Mouse (Mus musculus) heart, postnatal 4 days (tissue): ENCODE measurements at regions not wholly inside any gene's neighbourhood (a gene's known extent, or its start where the extent isn't known, plus 50 kb on each side); places are given as distances from the start of the nearest gene placed in this dataset.

Source experiments
- DNase-seq: peaks from one replicate; pipeline ENCODE4 v3.0.0; 2021

GRCm38 (mm10) chr4:148384251-148385230 lies 60.0 kb downstream of the Ubiad1 start:
- no peak for DNase-seq

GRCm38 (mm10) chr4:148380562-148380961 lies 64.0 kb downstream of the Ubiad1 start:
- DNase-seq, result no peak

- DNase-seq, result no peak
Measured at GRCm38 (mm10) chr4:148378491-148378890, 66.1 kb downstream of the Ubiad1 start.

DNA sequence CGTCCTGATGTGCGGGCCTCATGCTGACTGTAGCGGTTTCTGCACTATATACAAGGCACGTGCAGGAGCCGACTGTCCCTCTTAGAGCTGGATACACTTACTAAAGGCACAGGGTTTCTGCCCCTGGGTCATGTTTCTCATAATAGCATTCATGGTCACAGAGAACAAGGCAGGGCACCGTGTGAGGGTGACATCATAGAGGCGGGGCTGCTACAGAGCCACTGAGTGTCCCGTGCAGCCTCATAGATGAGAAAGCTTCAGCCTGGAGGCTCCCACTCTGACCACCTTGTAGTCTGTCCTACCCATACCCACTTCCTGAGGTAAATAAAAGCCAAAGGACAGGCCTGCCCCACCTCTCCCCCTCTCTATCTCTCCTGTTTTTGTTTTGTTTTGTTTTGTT lies 67.2 kb downstream of the Ubiad1 start:
- peak; percentile 45 for DNase-seq

DNA sequence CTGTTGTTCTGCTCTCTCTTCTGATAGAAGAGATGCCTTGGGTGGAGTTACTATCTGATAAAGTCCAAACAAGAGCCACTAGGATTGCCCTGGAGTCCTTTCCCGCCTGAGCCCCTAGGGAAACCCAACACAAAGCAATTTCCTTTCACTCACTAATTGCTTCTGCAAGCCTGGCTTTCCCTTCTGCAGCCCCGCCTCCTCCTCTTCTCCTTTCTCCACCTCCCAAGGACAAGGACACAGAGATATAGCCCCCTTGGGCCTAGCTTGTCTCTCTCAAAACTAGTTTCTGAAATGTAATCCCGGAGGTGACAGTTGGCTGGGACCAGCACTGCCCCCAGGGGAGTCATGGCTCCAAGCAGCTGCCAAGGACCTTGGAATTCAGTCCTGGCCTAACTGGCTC lies 68.1 kb downstream of the Ubiad1 start:
- peak; percentile 16 for DNase-seq

DNA sequence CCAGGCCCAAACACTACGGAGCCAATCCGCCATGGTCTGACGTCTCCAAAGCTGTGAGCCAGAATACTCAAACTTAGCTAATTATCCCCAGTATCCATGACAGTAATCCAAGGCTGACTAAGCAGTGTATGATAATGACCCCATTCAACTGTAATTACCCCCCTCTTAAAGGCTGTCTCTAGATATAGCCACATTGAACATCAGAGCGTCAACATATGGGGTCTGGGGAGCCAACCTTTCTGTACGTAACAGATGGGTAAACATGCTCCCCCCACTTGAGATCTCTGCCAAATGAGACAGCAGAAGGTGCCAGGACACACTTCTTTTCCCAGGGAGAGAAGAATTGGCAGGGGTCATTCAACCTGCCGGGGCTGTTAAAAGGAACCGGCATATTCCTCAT lies 73.1 kb downstream of the Ubiad1 start:
- no peak for DNase-seq

- DNase-seq, result no peak
Measured at GRCm38 (mm10) chr4:148367671-148368070, 76.9 kb downstream of the Ubiad1 start.

- DNase-seq, result no peak
Measured at GRCm38 (mm10) chr4:148365804-148366203, 78.0 kb upstream of the Disp3 start.

DNA sequence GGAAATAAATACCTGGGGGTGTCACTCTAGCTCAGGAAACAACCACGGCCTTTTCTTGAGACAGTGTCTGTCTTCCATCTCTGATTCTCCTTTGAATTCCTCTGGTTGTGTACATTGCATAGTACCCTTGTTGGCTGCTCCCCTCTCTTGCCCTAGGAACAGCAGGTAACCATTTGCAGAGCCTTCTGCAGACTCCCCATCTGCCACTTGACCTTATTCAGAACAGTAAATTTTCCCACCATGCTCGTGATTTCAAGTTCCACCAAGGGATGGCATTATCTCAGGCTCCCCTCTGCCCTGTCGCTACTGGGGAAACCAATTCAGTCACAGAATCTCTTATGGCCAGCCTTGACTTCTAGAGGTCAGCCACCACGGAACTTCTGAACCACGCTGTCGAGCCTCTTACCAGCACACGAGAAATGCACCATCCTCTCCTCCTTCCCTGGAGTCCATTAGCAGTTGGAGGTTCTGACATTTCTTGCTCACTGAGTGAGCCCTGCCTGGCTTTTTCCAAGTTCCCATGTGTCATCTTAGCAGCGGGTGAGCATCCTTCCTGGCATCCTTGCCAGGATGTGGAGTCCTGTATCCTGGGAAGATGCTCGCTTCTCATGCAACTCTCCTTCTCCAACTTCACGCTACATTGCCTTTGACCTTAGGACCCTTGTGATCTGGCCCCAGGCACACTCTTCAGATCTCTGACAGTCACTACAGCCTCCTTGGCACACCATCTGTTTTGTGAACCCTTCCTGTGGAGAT lies 75.8 kb upstream of the Disp3 start:
- DNase-seq, result no peak

DNA sequence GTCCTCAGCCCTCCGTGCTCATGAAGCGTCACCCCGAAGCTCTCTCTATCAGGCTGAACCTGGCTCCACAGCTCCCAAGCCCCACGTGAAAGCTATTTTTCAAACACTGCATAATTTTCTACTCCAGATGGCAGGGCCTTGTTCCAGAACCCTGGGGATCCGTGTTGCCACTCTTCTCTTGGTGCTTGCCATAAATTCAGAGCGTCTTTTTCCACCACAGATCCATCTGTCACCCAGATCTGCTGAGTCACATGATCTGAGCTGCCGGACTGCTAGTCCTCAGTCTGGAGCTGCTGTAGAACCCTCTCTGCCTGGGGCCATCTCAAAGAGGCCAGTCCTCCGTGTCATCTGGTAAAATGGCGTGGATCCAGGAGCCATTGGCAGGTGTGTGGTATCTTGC lies 73.2 kb upstream of the Disp3 start:
- no peak for DNase-seq

- DNase-seq, result no peak
Measured at GRCm38 (mm10) chr4:148358336-148358735, 70.6 kb upstream of the Disp3 start.

DNA sequence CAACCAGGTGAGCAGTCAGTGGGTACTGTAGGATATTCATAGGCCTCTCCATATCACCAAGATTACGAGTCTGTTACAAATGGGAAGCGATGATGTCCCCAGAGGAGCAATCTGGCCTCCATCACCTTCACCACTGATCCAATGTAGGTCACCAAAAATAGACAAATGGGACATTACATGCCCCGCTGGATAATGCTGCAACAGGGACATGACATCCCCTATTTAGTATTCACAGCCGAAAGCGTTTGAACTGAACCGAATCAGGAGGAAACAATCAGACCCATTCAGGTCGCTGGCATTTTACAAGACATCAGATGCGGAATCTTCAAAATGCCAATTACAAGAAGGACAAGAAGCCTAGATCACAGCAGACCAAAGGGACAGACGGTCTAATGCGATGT lies 69.5 kb upstream of the Disp3 start:
- DNase-seq, result no peak

DNA sequence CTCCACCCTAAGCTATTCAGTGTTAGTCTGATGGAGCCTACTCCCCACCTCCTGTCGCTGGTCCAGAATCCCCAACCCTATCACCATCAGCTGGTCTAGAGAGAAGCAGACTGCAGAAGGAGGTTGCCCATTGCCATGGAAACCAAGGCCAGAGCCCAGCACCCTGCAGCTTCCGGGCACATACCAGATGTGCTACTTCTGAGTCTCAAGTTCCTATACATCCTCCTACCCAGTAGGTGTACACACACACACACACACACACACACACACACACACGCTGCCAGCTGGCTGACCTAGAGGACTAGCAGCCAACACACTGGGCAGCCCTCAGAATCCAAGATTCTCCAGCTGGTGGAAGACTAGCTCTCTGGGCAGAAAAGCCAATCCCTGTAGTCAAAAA lies 68.9 kb upstream of the Disp3 start:
- no peak for DNase-seq

DNA sequence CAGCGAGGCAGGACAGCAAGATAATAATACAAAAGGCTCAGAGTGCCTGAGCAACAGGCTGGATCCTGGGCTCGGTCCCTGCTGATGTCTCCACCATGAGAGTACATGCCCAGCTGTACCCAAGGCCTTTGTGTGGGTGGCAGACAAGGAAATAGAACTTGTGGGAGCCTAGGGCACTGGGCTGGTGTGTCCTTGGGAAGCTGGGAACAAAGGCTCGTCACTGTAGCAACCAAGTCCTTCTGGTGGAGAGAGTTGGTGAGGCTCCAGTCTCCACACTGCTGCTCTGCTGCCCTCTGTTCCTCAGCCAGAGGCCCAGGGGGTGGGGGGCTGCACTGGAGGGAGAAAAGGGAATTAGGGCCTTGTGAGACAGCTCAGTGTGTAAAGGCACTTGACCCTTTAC lies 66.2 kb upstream of the Disp3 start:
- no peak for DNase-seq

DNA sequence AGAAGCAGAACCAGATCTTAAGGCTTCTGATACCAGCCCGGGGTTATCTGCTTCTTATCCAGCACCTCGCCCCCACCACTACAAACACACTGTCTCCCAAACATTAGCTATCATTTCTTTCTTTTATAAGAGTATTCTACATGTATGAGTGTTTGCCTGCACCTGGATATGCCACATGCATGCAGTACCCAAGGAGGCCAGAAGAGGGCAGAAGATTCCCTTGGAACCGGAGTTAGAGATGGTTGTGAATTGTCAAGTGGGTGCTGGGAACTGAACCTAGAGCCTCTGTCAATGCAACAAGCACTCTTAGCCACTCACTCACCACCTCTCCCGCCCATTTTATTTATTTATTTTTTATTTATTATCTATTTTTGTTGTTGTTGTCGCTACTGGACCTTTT lies 64.9 kb upstream of the Disp3 start:
- no peak for DNase-seq

DNA sequence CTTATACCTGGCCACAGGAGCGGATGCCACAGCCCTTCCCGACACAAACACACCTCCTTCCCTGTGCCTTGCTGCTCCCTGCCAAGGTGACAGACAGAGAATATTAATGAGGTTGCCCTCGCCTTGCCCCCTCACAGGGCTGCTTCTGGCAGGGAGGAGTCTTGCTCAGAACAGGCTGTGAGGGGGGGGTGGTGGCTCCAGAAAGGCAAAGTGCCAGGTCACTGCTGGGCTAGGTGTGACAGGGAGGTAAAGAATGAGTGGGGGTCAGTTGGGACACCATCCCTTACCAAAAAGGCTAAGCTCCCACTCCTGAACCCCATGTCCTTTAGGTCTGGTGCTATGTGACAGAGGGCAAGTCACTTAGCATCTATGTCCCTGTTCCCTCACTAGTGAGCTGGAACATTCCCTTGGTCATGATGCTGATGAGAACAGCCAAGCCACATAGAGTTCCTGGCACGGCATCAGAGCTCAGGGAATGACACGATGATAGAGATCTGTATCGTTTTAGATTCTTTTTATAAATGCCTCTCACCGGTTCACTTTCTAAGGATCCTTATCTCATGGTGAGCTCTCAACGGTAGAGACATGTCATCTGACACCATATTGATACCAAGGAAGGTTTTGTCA lies 53.9 kb upstream of the Disp3 start:
- no peak for DNase-seq

GRCm38 (mm10) chr4:148340342-148340741 lies 52.6 kb upstream of the Disp3 start:
- no peak for DNase-seq

GRCm38 (mm10) chr4:148337890-148338880 lies 50.4 kb upstream of the Disp3 start:
- DNase-seq, result no peak
